Mouse (Mus musculus): Measurements from ENCODE around the gene Ptges3.

- no peak for TF ChIP-seq CTCF (IDR thresholded peaks at IDR 0.05; ENCODE audit: control insufficient read depth, insufficient read depth, low read length)
- TF ChIP-seq POLR2A (IDR thresholded peaks at IDR 0.05; ENCODE audit: borderline replicate concordance, control insufficient read depth, low read depth, low read length) = peak; percentile 45
These were observed 33.1 kb downstream of the Ptges3 start, which contains the start of gene Baz2a for GRCm38 (mm10) chr10:128091564-128092505.

Data from bone marrow, adult 2 months (tissue).